Mouse (Mus musculus) heart, embryonic 10.5 days (tissue): ENCODE data around the gene Rps8. TPM values are rescaled to one million over a fixed set of nuclear protein-coding genes. Genes with fewer than 3 reads are reported as not detected.
A peak's percentile ranks its signal among the peaks of the same experiment; 100 is the strongest.
"Not testable (repeated sequence)": the region's sequence is repeated elsewhere in the genome, so short reads cannot be mapped to it uniquely, and the experiment has no call there.

Source experiments
- DNase-seq: peaks from one replicate; pipeline ENCODE4 v3.0.0-alpha.2; 2017; ENCODE audit warnings: low spot score
- H3K27ac ChIP-seq: fragments of 300-500 bp; sonication (generic); 2 replicates; pipeline ENCODE4 v1.5.1; 2016; ENCODE audit warnings: mild to moderate bottlenecking
- H3K27me3 ChIP-seq: fragments of 300-500 bp; sonication (generic); 2 replicates; pipeline ENCODE4 v1.6.1; 2016; ENCODE audit warnings: mild to moderate bottlenecking; ENCODE audit not compliant: poor library complexity, insufficient read depth, severe bottlenecking
- H3K36me3 ChIP-seq: fragments of 300-500 bp; sonication (generic); 2 replicates; pipeline ENCODE4 v1.6.1; 2016; ENCODE audit warnings: mild to moderate bottlenecking, moderate library complexity
- H3K4me1 ChIP-seq: fragments of 300-500 bp; sonication (generic); 2 replicates; pipeline ENCODE4 v1.6.1; 2016; ENCODE audit warnings: mild to moderate bottlenecking
- H3K4me3 ChIP-seq: fragments of 300-500 bp; sonication (generic); 2 replicates; pipeline ENCODE4 v1.5.1; 2016; ENCODE audit warnings: mild to moderate bottlenecking, moderate library complexity
- H3K9me3 ChIP-seq: fragments of 300-500 bp; sonication (generic); 2 replicates; pipeline ENCODE4 v1.6.1; 2016; ENCODE audit warnings: mild to moderate bottlenecking, moderate library complexity
- WGBS: fragments of 180-500 bp; shearing (Covaris S2); methylation state at CpG from one replicate; pipeline ENCODE4 v1.1.7; 2016; 5-methylcytosine and 5-hydroxymethylcytosine counted together
- polyA plus RNA-seq: library from polyadenylated mRNA; unstranded; fragments of >200 nt; fragmentation: Nextera tagmentation; extraction: Ambion mirVana; gene quantifications from 2 replicates; pipeline ENCODE4 v1.2.1, GENCODE M21; 2016

The Rps8 gene
- 638 and 783 TPM in 2 replicates for polyA plus RNA-seq

GRCm38 (mm10) chr4:117155792-117156355 lies at the start of gene Rps8:
TSS of gene Rps8 (minus strand) at chr4:117156243.
- Histone ChIP-seq H3K4me3 (peak within 1 kb of the TSS; percentile 99), H3K27ac (peak within 1 kb of the TSS; percentile 99), H3K27me3 (no peaks in the 10 kb centered on the region), H3K36me3 (peaks cover 65% of the 10 kb centered on the region), H3K9me3 (no peaks in the 10 kb centered on the region), H3K4me1 (peaks cover 25% of the 10 kb centered on the region; the same call in 1 of the 2 replicates)
- peak; percentile 96 for DNase-seq
- 0% methylated on average over 52 of the region's 52 CpGs for WGBS

- Histone ChIP-seq H3K36me3 (no peaks in the 10 kb centered on the region), H3K4me3 (peak overlapping the region; percentile 54), H3K27ac (peak overlapping the region; percentile 90; the same call in 1 of the 2 replicates), H3K4me1 (no peaks in the 10 kb centered on the region), H3K27me3 (no peaks in the 10 kb centered on the region), H3K9me3 (no peaks in the 10 kb centered on the region)
- WGBS = 61% methylated on average over 4 of the region's 4 CpGs
- DNase-seq = no peak
Measured at GRCm38 (mm10) chr4:117202992-117203354, 46.9 kb upstream of the Rps8 start.

GRCm38 (mm10) chr4:117202046-117202991 lies 46.3 kb upstream of the Rps8 start:
- under 1% methylated on average over 25 of the region's 25 CpGs for WGBS
- DNase-seq = no peak
- H3K9me3 ChIP-seq = no peaks in the 10 kb centered on the region
- H3K27ac ChIP-seq = peak overlapping the region; percentile 90
- H3K27me3 ChIP-seq = no peaks in the 10 kb centered on the region
- H3K4me1 ChIP-seq = no peaks in the 10 kb centered on the region
- H3K4me3 ChIP-seq = peak overlapping the region; percentile 54
- no peaks in the 10 kb centered on the region for H3K36me3 ChIP-seq

- WGBS = 95% methylated on average over 14 of the region's 14 CpGs
- Histone ChIP-seq H3K27ac (no peak overlapping the region), H3K27me3 (no peaks in the 10 kb centered on the region), H3K4me3 (no peak overlapping the region), H3K4me1 (0 out of 2 replicates have a peak, but pooled peaks cover 4% of the 10 kb centered on the region), H3K36me3 (no peaks in the 10 kb centered on the region), H3K9me3 (no peaks in the 10 kb centered on the region)
- no peak for DNase-seq
Measured at GRCm38 (mm10) chr4:117191804-117192203, 35.8 kb upstream of the Rps8 start.

GRCm38 (mm10) chr4:117190660-117191059 lies 34.6 kb upstream of the Rps8 start:
- WGBS = 75% methylated on average over 7 of the region's 7 CpGs

GRCm38 (mm10) chr4:117189856-117190543 lies 34.0 kb upstream of the Rps8 start:
- Histone ChIP-seq H3K9me3 (no peaks in the 10 kb centered on the region), H3K27ac (peak overlapping the region; percentile 93), H3K27me3 (no peaks in the 10 kb centered on the region), H3K4me3 (peak overlapping the region; percentile 47), H3K4me1 (0 out of 2 replicates have a peak, but pooled peaks cover 4% of the 10 kb centered on the region), H3K36me3 (no peaks in the 10 kb centered on the region)
- under 1% methylated on average over 9 of the region's 9 CpGs for WGBS
- DNase-seq = peak; percentile 80

More at GRCm38 (mm10) chr4:117190660-117191059, 34.6 kb upstream of the Rps8 start:
- no peak overlapping the region for H3K27ac ChIP-seq
- H3K9me3 ChIP-seq = no peaks in the 10 kb centered on the region
- no peak for DNase-seq
- no peak overlapping the region for H3K4me3 ChIP-seq
- no peaks in the 10 kb centered on the region for H3K36me3 ChIP-seq
- H3K27me3 ChIP-seq = no peaks in the 10 kb centered on the region
- H3K4me1 ChIP-seq = 0 out of 2 replicates have a peak, but pooled peaks cover 4% of the 10 kb centered on the region

GRCm38 (mm10) chr4:117189382-117189855 lies 33.4 kb upstream of the Rps8 start:
- DNase-seq = peak; percentile 88
- Histone ChIP-seq H3K4me1 (0 out of 2 replicates have a peak, but pooled peaks cover 4% of the 10 kb centered on the region), H3K4me3 (peak overlapping the region; percentile 47), H3K27me3 (no peaks in the 10 kb centered on the region), H3K36me3 (no peaks in the 10 kb centered on the region), H3K27ac (peak overlapping the region; percentile 93), H3K9me3 (no peaks in the 10 kb centered on the region)
- WGBS = under 1% methylated on average over 16 of the region's 16 CpGs

GRCm38 (mm10) chr4:117188969-117189368 lies 32.9 kb upstream of the Rps8 start:
- 56% methylated on average over 3 of the region's 3 CpGs for WGBS

GRCm38 (mm10) chr4:117182759-117183096 lies 26.7 kb upstream of the Rps8 start:
- peak overlapping the region; percentile 73 for H3K4me3 ChIP-seq
- not testable (repeated sequence) for H3K27me3 ChIP-seq, DNase-seq, H3K9me3 ChIP-seq, H3K4me1 ChIP-seq
- WGBS = 16% methylated on average over 9 of the region's 9 CpGs
- peak overlapping the region; percentile 90 for H3K27ac ChIP-seq
- peaks cover 24% of the 10 kb centered on the region for H3K36me3 ChIP-seq

More at GRCm38 (mm10) chr4:117188969-117189368, 32.9 kb upstream of the Rps8 start:
- no peak for DNase-seq
- Histone ChIP-seq H3K36me3 (no peaks in the 10 kb centered on the region), H3K27me3 (no peaks in the 10 kb centered on the region), H3K27ac (peak overlapping the region; percentile 93), H3K4me1 (0 out of 2 replicates have a peak, but pooled peaks cover 4% of the 10 kb centered on the region), H3K9me3 (no peaks in the 10 kb centered on the region), H3K4me3 (peak overlapping the region; percentile 47)

- Histone ChIP-seq H3K36me3 (peaks cover 30% of the 10 kb centered on the region), H3K9me3 (no peaks in the 10 kb centered on the region), H3K27me3 (no peaks in the 10 kb centered on the region), H3K4me1 (peaks cover 8% of the 10 kb centered on the region; the same call in 1 of the 2 replicates), H3K4me3 (peak within 1 kb of the TSS; percentile 73), H3K27ac (peak within 1 kb of the TSS; percentile 90)
- DNase-seq = peak; percentile 96
- WGBS = 2% methylated on average over 42 of the region's 42 CpGs
Measured at GRCm38 (mm10) chr4:117181863-117182758, 26.1 kb upstream of the Rps8 start, which contains the start of gene Kif2c. TSS of gene Kif2c (minus strand) at chr4:117182639.

- Histone ChIP-seq H3K4me3 (no peak overlapping the region), H3K4me1 (no peaks in the 10 kb centered on the region), H3K27me3 (no peaks in the 10 kb centered on the region), H3K27ac (no peak overlapping the region), H3K9me3 (no peaks in the 10 kb centered on the region), H3K36me3 (peaks cover 98% of the 10 kb centered on the region)
- WGBS = 89% methylated on average over 5 of the region's 5 CpGs
- no peak for DNase-seq
Measured at GRCm38 (mm10) chr4:117169936-117170335, 13.9 kb upstream of the Rps8 start.

GRCm38 (mm10) chr4:117161183-117161582 lies 5.1 kb upstream of the Rps8 start:
- H3K27me3 ChIP-seq = no peaks in the 10 kb centered on the region
- H3K36me3 ChIP-seq = peaks cover 74% of the 10 kb centered on the region
- H3K9me3 ChIP-seq = no peaks in the 10 kb centered on the region
- DNase-seq = no peak
- WGBS = 83% methylated on average over 4 of the region's 4 CpGs
- no peak overlapping the region for H3K27ac ChIP-seq
- H3K4me3 ChIP-seq = no peak overlapping the region
- no peaks in the 10 kb centered on the region for H3K4me1 ChIP-seq
